Mouse (Mus musculus) heart, adult 2 months (tissue): Measurements from ENCODE around the gene Ret. TPM values are rescaled to one million over a fixed set of nuclear protein-coding genes. Genes with fewer than 3 reads are reported as not detected.

Source experiments
- DNase-seq, 2 experiments: peaks; one replicate each; pipeline ENCODE4 v3.0.0; 2021
- H3K27ac ChIP-seq: fragments of 200-600 bp; 2 replicates; pipeline ENCODE4 v1.8.1; 2022
- H3K27me3 ChIP-seq: fragments of 200-500 bp; 2 replicates; pipeline ENCODE4 v1.6.1; 2012; ENCODE audit warnings: mild to moderate bottlenecking, low read length, inconsistent platforms, mixed read lengths; ENCODE audit not compliant: control insufficient read depth, insufficient read depth
- H3K36me3 ChIP-seq: fragments of 200-500 bp; 2 replicates; pipeline ENCODE4 v1.6.1; 2012; ENCODE audit warnings: low read length, inconsistent platforms; ENCODE audit not compliant: control insufficient read depth, insufficient read depth
- H3K4me1 ChIP-seq: fragments of 200-500 bp; 2 replicates; pipeline ENCODE4 v1.6.1; 2011; ENCODE audit warnings: low read length; ENCODE audit not compliant: control insufficient read depth, insufficient read depth
- H3K4me3 ChIP-seq: fragments of 200-600 bp; 2 replicates; pipeline ENCODE4 v1.8.1; 2022
- H3K79me2 ChIP-seq: fragments of 200-500 bp; replicated peaks from 2 replicates; pipeline ENCODE4 v1.6.1; 2012; ENCODE audit warnings: mild to moderate bottlenecking, inconsistent platforms, low read length, moderate library complexity, mixed read lengths; ENCODE audit not compliant: control insufficient read depth, insufficient read depth
- H3K9ac ChIP-seq: fragments of 200-500 bp; 2 replicates; pipeline ENCODE4 v1.6.1; 2012; ENCODE audit warnings: low read depth, mild to moderate bottlenecking, control low read depth, inconsistent platforms, low read length, mixed read lengths
- CTCF ChIP-seq: fragments of 200-600 bp; IDR thresholded peaks from 2 replicates; pipeline ENCODE4 v1.8.1; 2022; ENCODE audit warnings: antibody characterized with exemption, mild to moderate bottlenecking, moderate library complexity
- EP300 ChIP-seq: fragments of 200-500 bp; IDR thresholded peaks from 2 replicates; pipeline ENCODE4 v1.6.1; 2011; ENCODE audit warnings: low read depth, low read length, control low read depth; ENCODE audit not compliant: insufficient read depth
- POLR2A ChIP-seq: fragments of 200-500 bp; IDR thresholded peaks from 2 replicates; pipeline ENCODE4 v1.6.1; 2011; ENCODE audit warnings: mild to moderate bottlenecking, low read depth, low read length, control low read depth; ENCODE audit not compliant: insufficient read depth
- WGBS: fragments of 180-500 bp; shearing (Covaris S2); methylation state at CpG from one replicate; pipeline ENCODE4 v1.1.7; 2018; 5-methylcytosine and 5-hydroxymethylcytosine counted together
- intact Hi-C: fragments of 180-260 bp; cut with DNase I; formaldehyde crosslinking; loops from one replicate; pipeline ENCODE4 v1.15.1; 2025
- polyA plus RNA-seq: library from polyadenylated mRNA; depleted of rRNA; stranded (reverse); fragments of >200 nt; gene quantifications from 2 replicates; pipeline ENCODE4 v1.2.3, GENCODE M21; 2012
- total RNA-seq, 2 experiments: library from RNA; stranded (reverse); gene quantifications; 2 replicates each; pipeline ENCODE4 v1.2.3; 2021

The Ret gene
- total and polyA plus RNA-seq, 3 experiments: 2.7 to 5.8 (median 2.8) TPM

GRCm38 (mm10) chr6:118215676-118216075 lies 18.2 kb upstream of the Ret start:
- no peak overlapping the region for H3K9ac ChIP-seq
- no peaks in the 10 kb centered on the region for H3K27me3 ChIP-seq
- no peak overlapping the region for H3K4me3 ChIP-seq
- H3K79me2 ChIP-seq: no peaks in the 10 kb centered on the region
- 87% methylated on average over 9 of the region's 9 CpGs for WGBS
- no peaks in the 10 kb centered on the region for H3K36me3 ChIP-seq
- DNase-seq: no peak
- H3K4me1 ChIP-seq: no peaks in the 10 kb centered on the region
- H3K27ac ChIP-seq: no peak overlapping the region
- no peak for TF ChIP-seq POLR2A
- TF ChIP-seq EP300: no peak
- TF ChIP-seq CTCF: no peak
- intact Hi-C loops: no loop called here

- Histone ChIP-seq H3K27me3 (no peaks in the 10 kb centered on the region), H3K4me3 (no peak overlapping the region), H3K79me2 (no peaks in the 10 kb centered on the region), H3K27ac (no peak overlapping the region), H3K4me1 (peaks cover 1% of the 10 kb centered on the region; the same call in 1 of the 2 replicates), H3K9ac (no peak overlapping the region), H3K36me3 (no peaks in the 10 kb centered on the region)
- intact Hi-C loops: no loop called here
- 83% methylated on average over 8 of the region's 8 CpGs for WGBS
- no peak for DNase-seq
- TF ChIP-seq CTCF (no peak), EP300 (no peak), POLR2A (no peak)
Measured at GRCm38 (mm10) chr6:118208326-118208725, 10.8 kb upstream of the Ret start.

- H3K4me3 ChIP-seq: no peak overlapping the region
- DNase-seq: peak; percentile 26 to 28
Measured at GRCm38 (mm10) chr6:118206386-118206785, 8.9 kb upstream of the Ret start.

GRCm38 (mm10) chr6:118205176-118205890 lies 7.8 kb upstream of the Ret start:
- intact Hi-C loops: no loop called here
- Histone ChIP-seq H3K79me2 (no peaks in the 10 kb centered on the region), H3K4me3 (no peak overlapping the region), H3K27ac (no peak overlapping the region; the same call in 1 of the 2 replicates), H3K36me3 (no peaks in the 10 kb centered on the region), H3K27me3 (no peaks in the 10 kb centered on the region), H3K4me1 (peaks cover 1% of the 10 kb centered on the region; the same call in 1 of the 2 replicates), H3K9ac (no peak overlapping the region)
- TF ChIP-seq POLR2A (no peak), EP300 (peak; percentile 54; the same call in 1 of the 2 replicates), CTCF (no peak)
- 33% methylated on average over 7 of the region's 7 CpGs for WGBS
- DNase-seq: peak; percentile 68 to 71

More at GRCm38 (mm10) chr6:118206386-118206785, 8.9 kb upstream of the Ret start:
- Histone ChIP-seq H3K27me3 (no peaks in the 10 kb centered on the region), H3K4me1 (peaks cover 1% of the 10 kb centered on the region; the same call in 1 of the 2 replicates), H3K79me2 (no peaks in the 10 kb centered on the region), H3K27ac (no peak overlapping the region), H3K9ac (no peak overlapping the region), H3K36me3 (no peaks in the 10 kb centered on the region)
- intact Hi-C loops: no loop called here
- TF ChIP-seq CTCF: no peak
- TF ChIP-seq EP300: no peak
- no peak for TF ChIP-seq POLR2A
- WGBS: 72% methylated on average over 6 of the region's 6 CpGs

- Histone ChIP-seq H3K4me1 (peaks cover 1% of the 10 kb centered on the region; the same call in 1 of the 2 replicates), H3K27me3 (no peaks in the 10 kb centered on the region), H3K79me2 (no peaks in the 10 kb centered on the region), H3K4me3 (no peak overlapping the region), H3K27ac (no peak overlapping the region), H3K9ac (no peak overlapping the region), H3K36me3 (no peaks in the 10 kb centered on the region)
- no peak for DNase-seq
- 93% methylated on average over 1 of the region's 1 CpGs for WGBS
- TF ChIP-seq CTCF (no peak), EP300 (no peak), POLR2A (no peak)
- intact Hi-C loops: no loop called here
Measured at GRCm38 (mm10) chr6:118204112-118204511, 6.6 kb upstream of the Ret start.

GRCm38 (mm10) chr6:118196751-118197439 lies 623 bp downstream of the Ret start:
- WGBS: under 1% methylated on average over 84 of the region's 84 CpGs
- peaks cover 6% of the 10 kb centered on the region; the same call in 1 of the 2 replicates for H3K27me3 ChIP-seq
- TF ChIP-seq CTCF (no peak), POLR2A (no peak), EP300 (no peak)
- no peaks in the 10 kb centered on the region for H3K36me3 ChIP-seq
- H3K79me2 ChIP-seq: no peaks in the 10 kb centered on the region
- DNase-seq: peak; percentile 71 to 73
- no peak overlapping the region for H3K27ac ChIP-seq
- peak overlapping the region; percentile 53 for H3K9ac ChIP-seq
- intact Hi-C loops: no loop called here
- H3K4me3 ChIP-seq: peak overlapping the region; percentile 55
- H3K4me1 ChIP-seq: no peaks in the 10 kb centered on the region
